ENCODE assay signal across 7 mouse cellular contexts in genomic region chr3:104713836-104714631, GRCm38 (mm10).
DNase-seq lines count a peak whose midpoint lies in the region; ATAC-seq and TF ChIP-seq lines count a peak whose summit lies in the region.

No protein-coding gene starts in this region.

- 25% methylated on average over 8 of the region's 8 CpGs for WGBS in intestine, postnatal 0 days
- WGBS in midbrain, embryonic 12.5 days: 21% methylated on average over 8 of the region's 8 CpGs
- WGBS in small intestine, adult 2 months: 24% methylated on average over 8 of the region's 8 CpGs

- H3K4me3 ChIP-seq in intestine, postnatal 0 days (ENCODE audit: low read depth, low read length): peak overlapping the region; percentile 20
- H3K4me3 ChIP-seq in midbrain, embryonic 12.5 days: 0 out of 2 replicates have a peak overlapping the region, but pooled peaks have one; percentile 12
- H3K4me3 ChIP-seq in small intestine, adult 2 months (ENCODE audit: low read depth, low read length): peak overlapping the region; percentile 41

- DNase-seq in adrenal gland, adult 2 months: peak; percentile 77
- DNase-seq in embryo, embryonic 11.5 days (ENCODE audit: low read depth, low spot score): peak; percentile 54
- peak; percentile 70 for DNase-seq in left cerebral cortex, postnatal 4 days

- H3K9me3 ChIP-seq in intestine, postnatal 0 days (ENCODE audit: control insufficient read depth): no peaks in the 10 kb centered on the region
- H3K9me3 ChIP-seq in midbrain, embryonic 12.5 days: no peaks in the 10 kb centered on the region

- no peak for TF ChIP-seq POLR2A in small intestine, adult 2 months (IDR thresholded peaks at IDR 0.05; ENCODE audit: low read depth, low read length)

- intact Hi-C loops in left cerebral cortex, postnatal 4 days (cut with DNase I): loop anchor here (5.0 kb wide), 1 partner anchor 63 kb away; no protein-coding TSS in a partner anchor

- H3K4me2 ChIP-seq in intestine, postnatal 0 days (replicated peaks; ENCODE audit: low read depth): peak overlapping the region; percentile 58
- peak overlapping the region; percentile 38 for H3K4me2 ChIP-seq in midbrain, embryonic 12.5 days (replicated peaks)

- ATAC-seq in granulocyte monocyte progenitor cell, adult 5-6 weeks (replicated peaks; ENCODE audit: poor library complexity, severe bottlenecking): peak; percentile 92
- ATAC-seq in intestine, postnatal 0 days: peak; percentile 47
- ATAC-seq in midbrain, embryonic 12.5 days (ENCODE audit: low FRiP score, low read depth): peak; percentile 69

- no peaks in the 10 kb centered on the region for H3K4me1 ChIP-seq in intestine, postnatal 0 days (replicated peaks; ENCODE audit: control insufficient read depth, insufficient read depth, low read length)
- H3K4me1 ChIP-seq in midbrain, embryonic 12.5 days: peaks cover 5% of the 10 kb centered on the region; the same call in 1 of the 2 replicates
- H3K4me1 ChIP-seq in small intestine, adult 2 months (ENCODE audit: control insufficient read depth, insufficient read depth, insufficient read length, low read length): peaks cover 3% of the 10 kb centered on the region; the same call in 1 of the 2 replicates

- H3K36me3 ChIP-seq in intestine, postnatal 0 days (ENCODE audit: control insufficient read depth, insufficient read depth): no peaks in the 10 kb centered on the region
- H3K36me3 ChIP-seq in midbrain, embryonic 12.5 days: no peaks in the 10 kb centered on the region
- H3K36me3 ChIP-seq in small intestine, adult 2 months (ENCODE audit: control insufficient read depth, insufficient read depth, low read length): no peaks in the 10 kb centered on the region

- H3K27ac ChIP-seq in intestine, postnatal 0 days (ENCODE audit: low read depth, low read length): no peak overlapping the region
- no peak overlapping the region for H3K27ac ChIP-seq in midbrain, embryonic 12.5 days (replicated peaks)
- H3K27ac ChIP-seq in small intestine, adult 2 months (ENCODE audit: insufficient read depth, low read depth, low read length): no peak overlapping the region

- peak; percentile 98 for TF ChIP-seq CTCF in intestine, postnatal 0 days (IDR thresholded peaks at IDR 0.05; ENCODE audit: low read depth)
- TF ChIP-seq CTCF in small intestine, adult 2 months (IDR thresholded peaks at IDR 0.05; ENCODE audit: extremely low read depth, insufficient read length, insufficient replicate concordance, low read depth, low read length): peak; percentile 78; the same call in 1 of the 2 replicates

- no peaks in the 10 kb centered on the region for H3K27me3 ChIP-seq in intestine, postnatal 0 days (replicated peaks; ENCODE audit: control insufficient read depth, insufficient read depth, low read length)
- H3K27me3 ChIP-seq in midbrain, embryonic 12.5 days: peaks cover 4% of the 10 kb centered on the region; the same call in 1 of the 2 replicates
- H3K27me3 ChIP-seq in small intestine, adult 2 months (ENCODE audit: control insufficient read depth, insufficient read depth, low read length): no peaks in the 10 kb centered on the region

- H3K9ac ChIP-seq in intestine, postnatal 0 days (ENCODE audit: low read depth, low read length): peak overlapping the region; percentile 17; the same call in 1 of the 2 replicates
- no peak overlapping the region for H3K9ac ChIP-seq in midbrain, embryonic 12.5 days (replicated peaks)
